ENCODE assay signal across 23 mouse cellular contexts in the genomic region with DNA sequence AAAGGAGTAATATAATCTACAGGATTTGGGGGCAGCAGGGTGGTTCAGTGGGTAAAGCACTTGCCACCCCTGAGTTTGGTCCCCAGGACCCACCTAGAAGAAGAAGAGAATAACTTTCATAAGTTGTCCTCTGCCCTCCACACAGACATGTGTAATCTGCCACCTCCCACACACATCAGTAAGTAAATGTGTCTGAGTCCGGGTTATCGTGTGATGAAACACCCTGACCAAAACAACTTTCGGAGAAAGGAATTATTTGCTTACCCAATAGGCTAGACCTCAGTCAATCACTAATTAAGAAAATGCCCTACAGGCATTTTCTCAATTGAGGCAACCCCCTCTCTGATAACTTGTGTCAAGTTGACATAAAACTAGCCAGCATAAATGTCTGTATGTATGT. TPM values are rescaled to one million over a fixed set of nuclear protein-coding genes. Genes with fewer than 3 reads are reported as not detected.
A peak's percentile ranks its signal among the peaks of the same experiment; 100 is the strongest.
DNase-seq lines count a peak whose midpoint lies in the region; ATAC-seq and TF ChIP-seq lines count a peak whose summit lies in the region.
"Had no signal": no experiment of that assay in that cellular context is flagged by ENCODE, and none has a peak within 500 bp of the region (broad histone marks: within the 10 kb centered on the region; RNA-seq: fewer than 3 reads in every experiment).

No protein-coding gene starts in this region.

- H3K4me3 ChIP-seq in intestine, postnatal 0 days (ENCODE audit: low read depth, low read length): no peak overlapping the region
- H3K4me3 ChIP-seq in intestine, embryonic 15.5 days (replicated peaks): no peak overlapping the region
- no peak overlapping the region for H3K4me3 ChIP-seq in liver, adult 2 months (ENCODE audit: insufficient read depth, low read depth, low read length)
- H3K4me3 ChIP-seq in liver, embryonic 16.5 days (ENCODE audit: low read depth, low read length): no peak overlapping the region
- H3K4me3 ChIP-seq in liver, embryonic 12.5 days: no peak overlapping the region
- no peak overlapping the region for H3K4me3 ChIP-seq in forebrain, embryonic 12.5 days (replicated peaks)
- H3K4me3 ChIP-seq: embryonic facial prominence, embryonic 10.5 days; embryonic facial prominence, embryonic 12.5 days had no signal

- peaks cover 25% of the 10 kb centered on the region; the same call in 1 of the 2 replicates for H3K79me2 ChIP-seq in liver, adult 2 months (ENCODE audit: control insufficient read depth, insufficient read depth, low read length)

- ATAC-seq in intestine, postnatal 0 days: no peak
- no peak for ATAC-seq in intestine, embryonic 15.5 days
- ATAC-seq in liver, embryonic 16.5 days (ENCODE audit: low read depth): peak; percentile 38; the same call in 1 of the 2 replicates
- ATAC-seq in liver, embryonic 12.5 days: no peak
- ATAC-seq in forebrain, embryonic 12.5 days (ENCODE audit: low FRiP score): no peak
- ATAC-seq: CD4-positive, CD25-positive, alpha-beta regulatory T cell, adult 4 months; forebrain, embryonic 14.5 days; forebrain, embryonic 16.5 days had no signal

- H3K9me3 ChIP-seq in intestine, postnatal 0 days (ENCODE audit: control insufficient read depth): no peaks in the 10 kb centered on the region
- no peaks in the 10 kb centered on the region for H3K9me3 ChIP-seq in intestine, embryonic 15.5 days
- no peaks in the 10 kb centered on the region for H3K9me3 ChIP-seq in liver, embryonic 16.5 days (replicated peaks; ENCODE audit: control insufficient read depth, low read length)
- H3K9me3 ChIP-seq in liver, embryonic 12.5 days (replicated peaks): no peaks in the 10 kb centered on the region
- H3K9me3 ChIP-seq in forebrain, embryonic 12.5 days: no peaks in the 10 kb centered on the region
- H3K9me3 ChIP-seq: embryonic facial prominence, embryonic 10.5 days; embryonic facial prominence, embryonic 12.5 days; G1E had no signal

- DNase-seq in liver, adult 2 months (ENCODE audit: extremely low read depth, low read depth, low spot score): peak; percentile 86
- DNase-seq in liver (no peak), adipocyte (ENCODE audit: low spot score) (peak; percentile 60)
- DNase-seq: adrenal gland, adult 8-10 months; adrenal gland, postnatal 14 days; B cell, adult 2 months; cerebellum, adult 11-12 months; cerebellum, adult 2 months; cerebellum, adult 9-10 months; cerebellum, postnatal 10 days; cerebellum, postnatal 25 days had no signal

- no peak overlapping the region for H3K4me2 ChIP-seq in intestine, postnatal 0 days (replicated peaks; ENCODE audit: low read depth)
- H3K4me2 ChIP-seq in intestine, embryonic 15.5 days (replicated peaks): no peak overlapping the region
- no peak overlapping the region for H3K4me2 ChIP-seq in liver, embryonic 16.5 days (ENCODE audit: low read depth, low read length)
- H3K4me2 ChIP-seq in liver, embryonic 12.5 days: no peak overlapping the region
- H3K4me2 ChIP-seq in forebrain, embryonic 12.5 days: no peak overlapping the region
- H3K4me2 ChIP-seq: embryonic facial prominence, embryonic 12.5 days had no signal

- no peaks in the 10 kb centered on the region for H3K27me3 ChIP-seq in intestine, postnatal 0 days (replicated peaks; ENCODE audit: control insufficient read depth, insufficient read depth, low read length)
- H3K27me3 ChIP-seq in intestine, embryonic 15.5 days (replicated peaks): no peaks in the 10 kb centered on the region
- H3K27me3 ChIP-seq in liver, adult 2 months (ENCODE audit: control insufficient read depth, insufficient read depth, low read length): no peaks in the 10 kb centered on the region
- no peaks in the 10 kb centered on the region for H3K27me3 ChIP-seq in liver, embryonic 16.5 days (ENCODE audit: control insufficient read depth, insufficient read depth, low read depth, low read length)
- H3K27me3 ChIP-seq in liver, embryonic 12.5 days (replicated peaks): no peaks in the 10 kb centered on the region
- no peaks in the 10 kb centered on the region for H3K27me3 ChIP-seq in forebrain, embryonic 12.5 days
- H3K27me3 ChIP-seq: CH12.LX; embryonic facial prominence, embryonic 12.5 days had no signal

- H3K27ac ChIP-seq in intestine, postnatal 0 days (ENCODE audit: low read depth, low read length): peak overlapping the region; percentile 29
- H3K27ac ChIP-seq in intestine, embryonic 15.5 days: no peak overlapping the region
- H3K27ac ChIP-seq in liver, adult 2 months (replicated peaks; ENCODE audit: insufficient read depth, low read depth, low read length): peak overlapping the region; percentile 87
- H3K27ac ChIP-seq in liver, embryonic 16.5 days (ENCODE audit: low read length): peak overlapping the region; percentile 60
- H3K27ac ChIP-seq in liver, embryonic 12.5 days: no peak overlapping the region
- no peak overlapping the region for H3K27ac ChIP-seq in forebrain, embryonic 12.5 days
- H3K27ac ChIP-seq: embryonic facial prominence, embryonic 10.5 days; embryonic facial prominence, embryonic 12.5 days had no signal

- no peak overlapping the region for H3K9ac ChIP-seq in intestine, postnatal 0 days (ENCODE audit: low read depth, low read length)
- H3K9ac ChIP-seq in intestine, embryonic 15.5 days: no peak overlapping the region
- H3K9ac ChIP-seq in liver, adult 2 months (ENCODE audit: low read depth, low read length): no peak overlapping the region; the same call in 1 of the 2 replicates
- H3K9ac ChIP-seq in liver, embryonic 16.5 days (ENCODE audit: low read depth, low read length): no peak overlapping the region
- H3K9ac ChIP-seq in liver, embryonic 12.5 days: no peak overlapping the region
- H3K9ac ChIP-seq in forebrain, embryonic 12.5 days: no peak overlapping the region
- H3K9ac ChIP-seq: embryonic facial prominence, embryonic 12.5 days had no signal

- TF ChIP-seq POLR2A in liver, adult 2 months (IDR thresholded peaks at IDR 0.05; ENCODE audit: extremely low read depth, insufficient read depth, low read length): no peak

- 86% methylated on average over 3 of the region's 3 CpGs for WGBS in intestine, postnatal 0 days
- 93% methylated on average over 3 of the region's 3 CpGs for WGBS in intestine, embryonic 15.5 days
- WGBS in liver, adult 2 months: 23% methylated on average over 3 of the region's 3 CpGs
- WGBS in liver, embryonic 16.5 days (ENCODE audit: insufficient replicate concordance): 55% methylated on average over 3 of the region's 3 CpGs
- 79% methylated on average over 3 of the region's 3 CpGs for WGBS in liver, embryonic 12.5 days (ENCODE audit: insufficient replicate concordance)
- WGBS in forebrain, embryonic 12.5 days: 96% methylated on average over 3 of the region's 3 CpGs

- H3K36me3 ChIP-seq in intestine, postnatal 0 days (ENCODE audit: control insufficient read depth, insufficient read depth): no peaks in the 10 kb centered on the region; the same call in 1 of the 2 replicates
- 0 out of 2 replicates have a peak, but pooled peaks cover 3% of the 10 kb centered on the region for H3K36me3 ChIP-seq in intestine, embryonic 15.5 days
- H3K36me3 ChIP-seq in liver, adult 2 months (ENCODE audit: control insufficient read depth, insufficient read depth, low read length): peaks cover 5% of the 10 kb centered on the region
- no peaks in the 10 kb centered on the region; the same call in 1 of the 2 replicates for H3K36me3 ChIP-seq in liver, embryonic 16.5 days (ENCODE audit: control insufficient read depth, insufficient read depth)
- peaks cover 26% of the 10 kb centered on the region for H3K36me3 ChIP-seq in liver, embryonic 12.5 days
- no peaks in the 10 kb centered on the region for H3K36me3 ChIP-seq in forebrain, embryonic 12.5 days (replicated peaks)
- H3K36me3 ChIP-seq: embryonic facial prominence, embryonic 12.5 days had no signal

- TF ChIP-seq CTCF in intestine, postnatal 0 days (IDR thresholded peaks at IDR 0.05; ENCODE audit: low read depth): no peak
- TF ChIP-seq CTCF in liver, adult 2 months (IDR thresholded peaks at IDR 0.05; ENCODE audit: low read depth, low read length): no peak

- no peaks in the 10 kb centered on the region for H3K4me1 ChIP-seq in intestine, postnatal 0 days (replicated peaks; ENCODE audit: control insufficient read depth, insufficient read depth, low read length)
- peaks cover 21% of the 10 kb centered on the region for H3K4me1 ChIP-seq in intestine, embryonic 15.5 days (replicated peaks)
- peaks cover 52% of the 10 kb centered on the region for H3K4me1 ChIP-seq in liver, adult 2 months (ENCODE audit: control insufficient read depth, insufficient read depth, low read length)
- H3K4me1 ChIP-seq in liver, embryonic 16.5 days (ENCODE audit: control insufficient read depth, low read depth, low read length): peaks cover 38% of the 10 kb centered on the region
- peaks cover 64% of the 10 kb centered on the region for H3K4me1 ChIP-seq in liver, embryonic 12.5 days
- no peaks in the 10 kb centered on the region; the same call in 1 of the 2 replicates for H3K4me1 ChIP-seq in forebrain, embryonic 12.5 days

RNA-seq across cellular contexts. Expression of gene Emg1, which starts 21.5 kb away (rescaled TPM):
- polyA plus RNA-seq in intestine, postnatal 0 days (2015; fragmentation: Nextera tagmentation; extraction: Ambion mirVana): 96.6 and 97.3 TPM in 2 replicates
- 225 and 231 TPM in 2 replicates for polyA plus RNA-seq in intestine, embryonic 15.5 days (2015; fragmentation: Nextera tagmentation; extraction: Ambion mirVana)
- total RNA-seq in liver, adult 2 months (2014; rRNA removed): 97.4 and 99.6 TPM in 2 replicates
- polyA plus RNA-seq in liver, adult 2 months (2012; rRNA removed): 46.0 and 56.3 TPM in 2 replicates
- polyA plus RNA-seq in liver, embryonic 16.5 days (2015; fragmentation: Nextera tagmentation; extraction: Ambion mirVana): 105 and 121 TPM in 2 replicates
- polyA plus RNA-seq in liver, embryonic 12.5 days (2016; fragmentation: Nextera tagmentation; extraction: Ambion mirVana): 200 TPM in 2 replicates
- 194 and 199 TPM in 2 replicates for polyA plus RNA-seq in forebrain, embryonic 12.5 days (2016; fragmentation: Nextera tagmentation; extraction: Ambion mirVana)

RNA-seq across cellular contexts. Expression of gene Phb2, which starts 21.6 kb away (rescaled TPM):
- polyA plus RNA-seq in intestine, postnatal 0 days (2015; fragmentation: Nextera tagmentation; extraction: Ambion mirVana): 249 and 255 TPM in 2 replicates
- 497 and 503 TPM in 2 replicates for polyA plus RNA-seq in intestine, embryonic 15.5 days (2015; fragmentation: Nextera tagmentation; extraction: Ambion mirVana)
- 140 and 151 TPM in 2 replicates for total RNA-seq in liver, adult 2 months (2014; rRNA removed)
- polyA plus RNA-seq in liver, adult 2 months (2012; rRNA removed): 209 and 210 TPM in 2 replicates
- 206 and 214 TPM in 2 replicates for polyA plus RNA-seq in liver, embryonic 16.5 days (2015; fragmentation: Nextera tagmentation; extraction: Ambion mirVana)
- 433 and 443 TPM in 2 replicates for polyA plus RNA-seq in liver, embryonic 12.5 days (2016; fragmentation: Nextera tagmentation; extraction: Ambion mirVana)
- 330 and 338 TPM in 2 replicates for polyA plus RNA-seq in forebrain, embryonic 12.5 days (2016; fragmentation: Nextera tagmentation; extraction: Ambion mirVana)

RNA-seq across cellular contexts. Expression of gene Lpcat3, which starts 27.7 kb away (rescaled TPM):
- polyA plus RNA-seq in intestine, postnatal 0 days (2015; fragmentation: Nextera tagmentation; extraction: Ambion mirVana): 209 and 212 TPM in 2 replicates
- 134 and 145 TPM in 2 replicates for polyA plus RNA-seq in intestine, embryonic 15.5 days (2015; fragmentation: Nextera tagmentation; extraction: Ambion mirVana)
- 72.4 and 99.9 TPM in 2 replicates for total RNA-seq in liver, adult 2 months (2014; rRNA removed)
- polyA plus RNA-seq in liver, adult 2 months (2012; rRNA removed): 172 and 188 TPM in 2 replicates
- polyA plus RNA-seq in liver, embryonic 16.5 days (2015; fragmentation: Nextera tagmentation; extraction: Ambion mirVana): 80.1 and 88.6 TPM in 2 replicates
- 67.1 and 74.5 TPM in 2 replicates for polyA plus RNA-seq in liver, embryonic 12.5 days (2016; fragmentation: Nextera tagmentation; extraction: Ambion mirVana)
- 28.1 and 35.0 TPM in 2 replicates for polyA plus RNA-seq in forebrain, embryonic 12.5 days (2016; fragmentation: Nextera tagmentation; extraction: Ambion mirVana)

RNA-seq across cellular contexts. Expression of gene Ptpn6, which starts 48.0 kb away (rescaled TPM):
- polyA plus RNA-seq in intestine, postnatal 0 days (2015; fragmentation: Nextera tagmentation; extraction: Ambion mirVana): 17.4 TPM in 2 replicates
- 16.7 and 17.7 TPM in 2 replicates for polyA plus RNA-seq in intestine, embryonic 15.5 days (2015; fragmentation: Nextera tagmentation; extraction: Ambion mirVana)
- total RNA-seq in liver, adult 2 months (2014; rRNA removed): 16.7 and 19.7 TPM in 2 replicates
- polyA plus RNA-seq in liver, adult 2 months (2012; rRNA removed): 17.3 and 17.8 TPM in 2 replicates
- 38.2 and 38.3 TPM in 2 replicates for polyA plus RNA-seq in liver, embryonic 16.5 days (2015; fragmentation: Nextera tagmentation; extraction: Ambion mirVana)
- 30.8 and 31.3 TPM in 2 replicates for polyA plus RNA-seq in liver, embryonic 12.5 days (2016; fragmentation: Nextera tagmentation; extraction: Ambion mirVana)
- 5.4 and 6.1 TPM in 2 replicates for polyA plus RNA-seq in forebrain, embryonic 12.5 days (2016; fragmentation: Nextera tagmentation; extraction: Ambion mirVana)

RNA-seq across cellular contexts. Expression of gene Grcc10, which starts 50.7 kb away (rescaled TPM):
- 238 and 259 TPM in 2 replicates for polyA plus RNA-seq in intestine, postnatal 0 days (2015; fragmentation: Nextera tagmentation; extraction: Ambion mirVana)
- 337 and 341 TPM in 2 replicates for polyA plus RNA-seq in intestine, embryonic 15.5 days (2015; fragmentation: Nextera tagmentation; extraction: Ambion mirVana)
- 125 and 140 TPM in 2 replicates for total RNA-seq in liver, adult 2 months (2014; rRNA removed)
- 203 and 216 TPM in 2 replicates for polyA plus RNA-seq in liver, adult 2 months (2012; rRNA removed)
- 80.7 and 83.6 TPM in 2 replicates for polyA plus RNA-seq in liver, embryonic 16.5 days (2015; fragmentation: Nextera tagmentation; extraction: Ambion mirVana)
- 109 and 116 TPM in 2 replicates for polyA plus RNA-seq in liver, embryonic 12.5 days (2016; fragmentation: Nextera tagmentation; extraction: Ambion mirVana)
- polyA plus RNA-seq in forebrain, embryonic 12.5 days (2016; fragmentation: Nextera tagmentation; extraction: Ambion mirVana): 550 and 568 TPM in 2 replicates

Comparison
In these comparisons a context has a peak if more than half of its experiments do, and no peak if none do; other contexts are left out.
1. H3K27ac ChIP-seq: peak in intestine, postnatal 0 days (single experiment), liver, adult 2 months (single experiment) and liver, embryonic 16.5 days (single experiment); none in intestine, embryonic 15.5 days (single experiment), liver, embryonic 12.5 days (single experiment) and forebrain, embryonic 12.5 days (single experiment).